Mouse (Mus musculus): ENCODE results near the gene Shisa4. TPM values are rescaled to one million over a fixed set of nuclear protein-coding genes. Genes with fewer than 3 reads are reported as not detected.

Shisa4 gene
- polyA plus RNA-seq (2014; fragmentation: Illumina TruSeq; extraction: RNeasy Lipid Tissue Mini Kit (QIAGEN cat#74804); ENCODE audit: low read depth, low replicate concordance) = 5.2 TPM

DNA sequence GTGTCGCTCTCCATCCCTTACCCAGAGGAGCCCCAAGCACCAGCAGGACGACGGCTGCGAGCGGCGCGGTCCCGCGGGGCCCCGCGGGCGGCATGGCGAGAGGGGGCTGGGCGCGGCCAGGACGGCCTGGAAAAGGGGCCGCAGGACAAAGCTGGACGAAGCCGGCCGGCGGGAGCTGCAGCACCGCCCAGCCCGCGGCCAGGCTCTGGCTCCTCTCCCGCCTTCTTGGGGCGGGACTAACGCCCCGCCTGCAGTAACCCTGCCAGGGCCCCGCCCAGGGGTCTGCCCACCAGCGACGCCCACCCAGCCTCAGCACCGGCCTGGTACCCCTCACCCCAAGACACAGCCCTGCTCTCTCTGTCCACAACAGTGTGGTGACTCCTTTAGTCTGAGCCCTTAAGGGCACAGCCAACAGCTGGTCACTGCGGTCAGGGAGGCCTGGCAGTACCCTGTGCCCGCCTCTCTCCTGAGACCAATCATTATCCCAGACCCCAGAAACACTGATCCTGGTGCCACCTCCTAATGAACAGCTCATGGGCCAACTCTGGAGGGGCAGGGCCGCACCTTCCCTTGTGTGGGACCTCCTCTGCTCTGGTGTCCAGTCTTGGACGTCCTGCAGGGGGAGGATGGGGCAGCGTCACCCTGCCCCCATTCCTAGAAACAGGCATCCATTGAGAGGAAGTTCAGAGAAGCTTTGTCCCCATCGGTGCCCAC is at the start of gene Shisa4:
Gene Shisa4 (minus strand): TSS at position 370 of the 714 bp plus-strand sequence.

DNA sequence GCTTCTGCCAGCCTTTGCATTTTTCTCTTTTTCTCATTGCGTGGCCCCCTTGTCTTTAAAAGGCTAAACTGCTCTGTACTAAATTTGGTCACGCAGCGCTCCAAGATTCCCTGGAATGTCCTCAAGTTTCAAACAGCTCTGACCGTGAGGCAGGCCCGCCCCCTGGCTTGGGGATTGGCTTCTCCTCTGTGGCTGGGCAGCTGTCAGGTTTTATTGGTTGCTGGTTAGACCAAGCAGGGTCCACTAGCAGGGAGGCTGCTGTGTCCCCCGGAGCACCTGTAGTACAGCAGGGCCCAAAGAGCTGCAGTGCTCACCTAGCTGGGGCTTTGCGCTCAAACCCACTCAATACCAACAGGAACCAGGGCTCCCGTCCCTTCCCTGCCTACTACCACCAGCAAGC is 50.5 kb downstream of the Shisa4 start, which contains the start of gene Lmod1:
Gene Lmod1 (plus strand): TSS at position 237 of the 400 bp plus-strand sequence.

Other genes starting within 250 kb of the Shisa4 start
- gene Ptpn7, start 242.5 kb downstream of the Shisa4 start, polyA plus RNA-seq (2014; fragmentation: Illumina TruSeq; extraction: RNeasy Lipid Tissue Mini Kit (QIAGEN cat#74804); ENCODE audit: low read depth, low replicate concordance) = 2.4 TPM
- 58.6 TPM for gene Arl8a, start 228.4 kb downstream of the Shisa4 start, polyA plus RNA-seq (2014; fragmentation: Illumina TruSeq; extraction: RNeasy Lipid Tissue Mini Kit (QIAGEN cat#74804); ENCODE audit: low read depth, low replicate concordance)
- 0.42 TPM for gene Gpr37l1, start 207.6 kb downstream of the Shisa4 start, polyA plus RNA-seq (2014; fragmentation: Illumina TruSeq; extraction: RNeasy Lipid Tissue Mini Kit (QIAGEN cat#74804); ENCODE audit: low read depth, low replicate concordance)
- 90.6 TPM for gene Elf3, start 116.7 kb downstream of the Shisa4 start, polyA plus RNA-seq (2014; fragmentation: Illumina TruSeq; extraction: RNeasy Lipid Tissue Mini Kit (QIAGEN cat#74804); ENCODE audit: low read depth, low replicate concordance)
- 92.7 TPM for gene Rnpep, start 91.2 kb downstream of the Shisa4 start, polyA plus RNA-seq (2014; fragmentation: Illumina TruSeq; extraction: RNeasy Lipid Tissue Mini Kit (QIAGEN cat#74804); ENCODE audit: low read depth, low replicate concordance)
- gene Timm17a, start 61.5 kb downstream of the Shisa4 start, polyA plus RNA-seq (2014; fragmentation: Illumina TruSeq; extraction: RNeasy Lipid Tissue Mini Kit (QIAGEN cat#74804); ENCODE audit: low read depth, low replicate concordance) = 75.2 TPM
- gene Lmod1, start 50.4 kb downstream of the Shisa4 start, polyA plus RNA-seq (2014; fragmentation: Illumina TruSeq; extraction: RNeasy Lipid Tissue Mini Kit (QIAGEN cat#74804); ENCODE audit: low read depth, low replicate concordance) = 9.7 TPM
- gene Ipo9, start 55.3 kb upstream of the Shisa4 start, polyA plus RNA-seq (2014; fragmentation: Illumina TruSeq; extraction: RNeasy Lipid Tissue Mini Kit (QIAGEN cat#74804); ENCODE audit: low read depth, low replicate concordance) = 43.7 TPM
- gene Nav1, start 232.1 kb upstream of the Shisa4 start, polyA plus RNA-seq (2014; fragmentation: Illumina TruSeq; extraction: RNeasy Lipid Tissue Mini Kit (QIAGEN cat#74804); ENCODE audit: low read depth, low replicate concordance) = 22.9 TPM

All from adipose tissue, adult 10 weeks (tissue).